Mouse (Mus musculus) adrenal gland, adult (tissue): ENCODE measurements around the gene Dnah5.
"Not testable (repeated sequence)": the region's sequence is repeated elsewhere in the genome, so short reads cannot be mapped to it uniquely, and the experiment has no call there.

Experiments used
- DNase-seq, 2 experiments: peaks; one replicate each; pipeline ENCODE4 v3.0.0; 2022 to 2023; ENCODE audit warnings: low spot score in 1 of 2; ENCODE audit not compliant: inconsistent age in 2 of 2

Dnah5 gene

GRCm38 (mm10) chr15:28299438-28299837 lies 95.9 kb downstream of the Dnah5 start:
- DNase-seq, result no peak

DNA sequence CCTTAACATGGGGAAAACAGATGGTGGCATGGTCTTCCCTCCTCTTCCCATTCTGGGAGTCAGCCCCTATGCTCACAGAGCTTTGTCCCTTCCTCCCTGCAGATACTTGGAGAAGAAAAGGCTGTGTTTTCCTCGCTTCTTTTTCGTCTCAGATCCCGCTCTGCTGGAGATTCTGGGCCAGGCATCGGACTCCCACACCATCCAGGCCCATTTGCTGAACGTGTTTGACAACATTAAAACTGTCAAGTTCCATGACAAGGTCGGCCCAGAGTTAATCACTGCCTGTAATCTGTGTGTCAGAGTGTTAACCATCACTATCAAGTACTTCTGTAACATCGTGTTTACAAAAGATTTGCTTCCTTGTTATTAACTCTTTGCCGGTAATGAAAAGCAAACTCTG lies 103.6 kb downstream of the Dnah5 start:
- no peak for DNase-seq

GRCm38 (mm10) chr15:28307884-28308283 lies 104.3 kb downstream of the Dnah5 start:
- DNase-seq, result no peak

DNA sequence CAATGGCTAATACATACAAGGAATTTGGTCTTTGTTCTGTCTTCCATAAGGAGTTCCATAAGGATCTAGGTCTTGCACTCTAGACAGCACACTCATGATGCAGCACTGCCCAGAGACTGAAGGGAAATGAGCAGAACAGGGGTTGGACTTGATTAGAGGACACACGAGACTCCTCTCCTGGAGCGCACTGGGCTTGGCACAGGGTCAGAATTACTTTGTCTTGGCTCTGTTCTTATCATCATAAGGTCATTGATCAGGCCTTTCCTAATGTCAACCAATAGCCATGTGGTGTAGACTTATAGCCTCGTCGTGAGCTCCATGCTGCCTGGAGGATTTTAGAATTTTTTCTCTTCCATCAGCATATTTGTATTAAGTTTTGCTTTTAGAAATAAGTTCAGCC lies 107.0 kb downstream of the Dnah5 start:
- no peak for DNase-seq

DNA sequence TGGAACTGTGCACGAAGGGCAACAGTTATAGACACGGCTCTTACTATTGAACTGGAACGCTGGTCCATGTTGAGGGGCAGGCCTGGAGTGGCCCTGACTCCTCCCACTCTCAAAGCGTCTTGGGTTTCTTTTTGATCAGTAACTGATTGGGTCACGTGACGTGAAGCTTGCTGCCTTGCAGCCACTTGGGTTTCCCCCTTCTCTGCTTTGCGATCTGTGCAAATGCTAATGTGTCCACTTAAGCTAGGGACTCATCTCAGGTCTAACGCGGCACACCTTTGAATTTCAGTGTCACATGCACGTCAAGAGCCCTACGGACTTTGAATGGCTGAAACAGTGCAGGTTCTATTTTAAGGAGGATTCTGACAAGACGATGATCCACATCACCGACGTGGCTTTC lies 109.9 kb downstream of the Dnah5 start:
- no peak for DNase-seq

DNA sequence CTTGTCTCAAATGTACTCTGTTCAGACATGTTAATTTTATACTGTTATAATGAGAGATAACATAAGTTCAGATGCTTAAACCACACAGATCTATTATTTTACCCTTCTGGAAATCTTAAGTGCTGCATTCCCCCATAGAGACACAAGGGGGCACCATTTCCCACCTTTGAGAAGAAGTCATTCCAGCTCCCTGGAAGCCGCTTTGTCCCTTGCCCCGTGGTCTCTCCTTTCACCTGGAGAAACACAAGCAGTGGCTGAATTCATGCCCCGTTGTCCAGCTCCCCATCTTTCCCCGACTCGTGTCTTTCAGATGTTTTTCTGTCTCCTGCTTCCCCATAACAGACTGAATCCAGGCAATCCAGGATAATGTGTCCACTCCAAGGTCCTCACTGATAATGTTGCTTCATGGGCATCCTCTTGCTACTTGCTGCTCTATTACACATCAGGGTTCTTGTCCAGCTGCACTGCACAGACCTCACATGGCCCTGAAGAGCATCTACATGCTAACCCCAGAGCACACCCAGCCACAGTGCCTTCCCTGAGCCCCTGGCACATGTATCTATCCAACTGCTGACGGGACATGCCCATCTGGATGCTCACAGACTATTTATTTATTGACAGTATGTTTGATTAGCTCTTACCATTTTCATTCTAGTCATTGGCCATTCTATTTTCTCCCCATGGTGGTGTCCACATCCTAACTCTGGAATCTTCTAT lies 112.4 kb downstream of the Dnah5 start:
- peak; percentile 7 to 79 for DNase-seq

- peak in 1 of 2 experiments; percentile 23 for DNase-seq
Observed at GRCm38 (mm10) chr15:28322533-28322932, 119.0 kb downstream of the Dnah5 start.

- DNase-seq, result no peak
Observed at GRCm38 (mm10) chr15:28326985-28327384, 123.4 kb downstream of the Dnah5 start.

DNA sequence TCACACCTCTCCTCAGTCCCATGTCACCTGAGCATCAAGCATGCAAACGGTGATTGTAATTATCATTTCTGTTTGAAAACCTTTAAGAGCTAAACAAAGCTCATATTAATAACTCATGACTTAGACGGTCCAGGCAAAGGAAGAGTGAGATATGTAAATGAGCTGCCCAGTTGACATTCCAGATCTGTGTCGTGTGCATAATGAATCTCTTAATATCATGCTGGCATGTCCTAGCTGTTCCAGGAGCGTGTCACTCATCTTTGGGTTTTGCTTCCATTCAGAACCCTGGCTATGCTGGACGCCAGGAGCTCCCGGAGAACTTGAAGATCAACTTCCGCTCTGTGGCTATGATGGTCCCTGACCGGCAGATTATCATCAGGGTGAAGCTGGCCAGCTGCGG lies 123.9 kb downstream of the Dnah5 start:
- no peak for DNase-seq

GRCm38 (mm10) chr15:28341151-28341550 lies 137.6 kb downstream of the Dnah5 start:
- DNase-seq, result no peak

- no peak for DNase-seq
Observed at GRCm38 (mm10) chr15:28367561-28367960, 164.0 kb downstream of the Dnah5 start.

- no peak for DNase-seq
Observed at GRCm38 (mm10) chr15:28370431-28370830, 166.9 kb downstream of the Dnah5 start.

- no peak for DNase-seq
Observed at GRCm38 (mm10) chr15:28371506-28371905, 168.0 kb downstream of the Dnah5 start.

- DNase-seq, result peak; percentile 6 to 72
Observed at GRCm38 (mm10) chr15:28374394-28374793, 170.8 kb downstream of the Dnah5 start.

DNA sequence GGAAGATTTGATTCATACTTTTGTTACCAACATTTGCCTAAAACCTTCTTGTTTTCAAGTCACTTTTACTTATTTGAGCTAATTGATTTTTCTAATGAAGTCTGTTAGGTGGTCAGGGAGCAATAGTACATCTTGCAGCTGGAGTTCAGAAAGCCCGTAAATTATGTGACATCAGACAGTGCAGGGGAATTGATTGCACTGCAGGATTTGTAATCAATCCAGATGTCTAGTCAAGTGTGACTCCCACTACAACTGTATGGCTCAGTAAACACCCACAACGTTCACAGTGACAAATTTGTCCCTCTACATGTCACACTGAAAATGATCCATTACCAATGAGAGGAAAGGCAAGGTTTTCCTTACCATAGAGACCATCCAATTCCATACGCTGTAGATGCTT lies 177.4 kb downstream of the Dnah5 start:
- DNase-seq, result no peak

GRCm38 (mm10) chr15:28393723-28394122 lies 190.2 kb downstream of the Dnah5 start:
- DNase-seq, result not testable (repeated sequence)

GRCm38 (mm10) chr15:28395481-28395880 lies 191.9 kb downstream of the Dnah5 start:
- peak in 1 of 2 experiments; percentile 79 for DNase-seq

DNA sequence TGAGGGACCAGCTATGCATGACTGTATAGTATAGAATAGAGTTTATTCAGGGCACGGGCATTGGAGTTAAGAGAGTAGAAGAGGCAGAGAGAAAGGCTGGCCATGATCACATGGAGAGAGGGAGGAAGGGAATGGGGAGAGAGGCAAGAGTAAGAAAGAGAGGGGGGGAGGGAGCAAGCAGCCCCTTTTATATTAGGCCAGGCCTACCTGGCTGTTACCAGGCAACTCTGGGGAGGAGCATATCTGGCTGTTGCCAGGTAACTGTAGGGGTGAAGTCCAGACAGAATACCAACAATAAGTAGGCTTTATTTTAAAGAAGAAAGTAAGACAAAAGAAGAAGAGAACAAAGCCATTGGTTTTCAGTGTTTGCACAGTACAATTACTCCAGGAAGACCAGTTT lies 194.9 kb downstream of the Dnah5 start:
- DNase-seq, result no peak

DNA sequence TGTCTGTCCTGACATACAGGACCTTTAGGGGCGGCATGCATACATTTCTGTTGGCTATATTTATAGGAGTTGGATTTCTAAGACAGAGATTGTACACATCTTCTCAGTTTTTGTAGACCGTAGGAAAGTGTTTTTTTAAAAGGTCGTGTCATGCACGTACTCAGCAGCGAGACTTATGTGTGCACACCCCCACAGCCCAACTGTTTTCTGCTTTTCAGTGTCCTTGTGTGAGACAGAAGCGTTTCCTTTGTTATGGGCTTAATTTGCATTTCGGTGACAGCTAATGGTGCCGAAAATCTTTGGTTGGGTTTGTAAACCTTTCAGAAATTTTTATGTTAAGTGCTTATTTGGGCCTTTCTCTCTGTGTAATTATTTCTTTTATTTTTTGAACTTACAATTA lies 195.7 kb downstream of the Dnah5 start:
- DNase-seq, result no peak

GRCm38 (mm10) chr15:28404630-28405029 lies 201.1 kb downstream of the Dnah5 start:
- no peak for DNase-seq

GRCm38 (mm10) chr15:28405136-28405535 lies 201.6 kb downstream of the Dnah5 start:
- DNase-seq, result no peak

DNA sequence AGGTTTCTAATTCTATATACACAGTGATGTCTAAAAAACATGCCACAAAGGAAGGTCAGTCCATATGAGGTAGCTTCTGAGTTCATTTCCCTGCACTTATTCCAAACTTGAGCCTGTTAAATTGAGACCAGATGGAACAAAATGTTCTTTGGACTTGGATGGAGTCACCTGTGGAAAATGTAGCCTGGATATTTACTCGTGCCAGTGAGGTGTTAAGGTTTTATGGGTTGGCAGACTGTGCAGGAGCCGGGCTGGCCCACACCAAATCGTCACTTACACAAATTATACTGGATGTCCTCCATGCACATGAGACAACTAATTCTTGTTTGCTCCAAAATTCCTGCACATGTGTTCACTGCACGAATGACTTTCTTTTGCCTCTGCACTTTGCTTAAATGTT lies 236.2 kb downstream of the Dnah5 start:
- DNase-seq, result no peak

- no peak for DNase-seq
Observed at GRCm38 (mm10) chr15:28444494-28444893, 240.9 kb downstream of the Dnah5 start.
